Mouse (Mus musculus) brown adipose tissue, adult 24 weeks (tissue): Measurements from ENCODE around the gene Gm11549. TPM values are rescaled to one million over a fixed set of nuclear protein-coding genes. Genes with fewer than 3 reads are reported as not detected.

Experiments used
- H3K27ac ChIP-seq: fragments of 200-500 bp; replicated peaks from 2 replicates; pipeline ENCODE4 v1.5.1; 2012; ENCODE audit warnings: low read depth, mild to moderate bottlenecking, low read length
- H3K4me1 ChIP-seq: fragments of 200-500 bp; 2 replicates; pipeline ENCODE4 v1.6.1; 2012; ENCODE audit warnings: low read length, mixed read lengths; ENCODE audit not compliant: control insufficient read depth, insufficient read depth, insufficient read length
- H3K4me3 ChIP-seq: fragments of 200-500 bp; 2 replicates; pipeline ENCODE4 v1.5.1; 2012; ENCODE audit warnings: low read depth, mild to moderate bottlenecking, low read length, moderate library complexity; ENCODE audit not compliant: insufficient read depth
- polyA plus RNA-seq: library from polyadenylated mRNA; stranded (reverse); fragments of >200 nt; gene quantifications from 2 replicates; pipeline ENCODE4 v1.2.4, GENCODE M21; 2012; ENCODE audit not compliant: missing spikeins, insufficient read depth, insufficient read length

The Gm11549 gene
- polyA plus RNA-seq, 1 experiment: not detected

DNA sequence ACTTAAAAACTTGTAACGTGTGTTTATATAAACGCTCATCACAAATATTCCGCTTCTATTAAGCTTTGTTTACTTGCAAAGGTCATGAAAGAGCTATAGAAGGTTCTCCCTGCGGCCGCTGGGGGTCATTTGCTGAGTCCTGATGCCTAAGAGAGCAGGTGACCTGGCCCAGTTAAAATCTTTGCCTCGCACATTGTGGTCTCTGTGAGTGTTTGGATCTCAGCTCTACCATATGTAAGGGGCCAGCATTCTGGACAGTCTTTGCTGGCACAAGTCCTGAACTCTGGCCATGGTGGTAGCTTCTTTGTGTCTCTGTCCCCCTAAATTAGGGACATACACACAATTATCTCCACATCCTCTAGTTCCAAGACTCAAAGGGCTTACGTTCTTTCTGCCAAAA, 11.1 kb upstream of the Gm11549 start:
- peaks cover 7% of the 10 kb centered on the region; the same call in 1 of the 2 replicates for H3K4me1 ChIP-seq
- 0 out of 2 replicates have a peak overlapping the region, but pooled peaks have one; percentile 0 for H3K4me3 ChIP-seq
- no peak overlapping the region for H3K27ac ChIP-seq

DNA sequence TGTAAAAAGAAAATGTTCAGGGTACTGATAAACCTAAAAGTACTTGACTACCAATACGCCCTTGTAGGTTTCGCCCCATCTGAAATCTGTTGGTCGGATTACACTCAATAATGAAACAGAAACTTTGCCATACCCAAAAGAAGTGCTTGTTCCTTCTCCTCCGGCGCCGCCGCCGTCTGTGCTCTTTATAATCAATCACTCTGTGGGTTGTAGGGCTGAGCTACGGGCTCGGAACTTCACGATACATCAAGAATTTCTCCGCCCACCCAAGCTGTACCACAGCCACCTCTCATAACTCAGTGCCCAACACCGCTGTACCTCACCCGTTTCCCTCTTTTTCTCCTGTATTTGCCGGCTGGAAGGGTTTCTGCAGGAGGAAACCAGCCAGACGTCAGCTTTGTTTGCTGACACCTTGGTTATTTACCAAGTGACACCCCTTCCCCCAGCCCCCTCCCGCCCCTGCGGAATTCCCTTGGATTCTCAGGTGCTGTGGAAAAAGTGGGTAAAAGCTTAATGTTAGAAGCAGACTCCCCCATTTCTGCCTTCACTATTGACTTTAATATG, 10.4 kb upstream of the Gm11549 start:
- H3K27ac ChIP-seq: no peak overlapping the region
- H3K4me1 ChIP-seq: peaks cover 7% of the 10 kb centered on the region; the same call in 1 of the 2 replicates
- H3K4me3 ChIP-seq: peak overlapping the region; percentile 61

DNA sequence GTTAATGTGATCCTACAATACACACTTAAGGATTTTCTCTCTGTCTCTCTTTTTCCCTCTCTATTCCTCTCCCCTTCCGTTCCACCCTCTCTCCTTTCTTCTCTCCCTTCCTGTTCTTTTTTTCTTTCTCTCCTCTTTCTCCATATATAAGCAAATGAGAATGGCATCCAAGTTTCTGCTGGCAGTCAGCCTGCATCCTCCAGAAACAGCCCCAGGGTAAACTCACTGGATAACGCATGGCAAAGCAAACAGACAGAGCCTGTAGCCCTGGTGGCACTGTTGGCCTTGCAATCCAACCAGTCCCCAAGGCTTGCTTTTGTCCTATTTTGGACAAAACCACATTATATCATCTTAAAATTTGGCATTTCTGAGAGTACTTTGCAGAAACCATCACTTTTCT, 9.6 kb upstream of the Gm11549 start:
- Histone ChIP-seq H3K4me1 (peaks cover 7% of the 10 kb centered on the region; the same call in 1 of the 2 replicates), H3K27ac (no peak overlapping the region), H3K4me3 (no peak overlapping the region)

DNA sequence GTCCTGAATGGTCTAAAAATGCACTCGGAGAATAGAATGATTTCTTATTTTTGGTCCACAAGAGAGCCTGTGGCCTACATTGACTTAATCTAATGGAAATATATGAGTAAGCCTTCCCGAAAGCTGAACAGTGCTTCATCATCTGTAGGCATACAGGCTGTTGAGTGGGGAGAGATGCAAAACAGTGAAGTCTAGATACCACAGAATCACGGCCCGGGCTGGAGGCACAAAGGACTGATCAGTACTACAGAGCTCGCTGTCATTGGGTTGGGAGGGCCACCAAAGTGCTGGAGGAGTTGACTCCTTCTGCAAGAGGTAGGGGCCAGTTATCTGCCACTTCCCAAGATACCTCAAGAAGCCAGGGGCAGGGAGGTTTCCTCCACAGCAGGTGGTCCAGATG, 9.2 kb upstream of the Gm11549 start:
- peaks cover 7% of the 10 kb centered on the region; the same call in 1 of the 2 replicates for H3K4me1 ChIP-seq
- H3K4me3 ChIP-seq: no peak overlapping the region
- H3K27ac ChIP-seq: no peak overlapping the region

DNA sequence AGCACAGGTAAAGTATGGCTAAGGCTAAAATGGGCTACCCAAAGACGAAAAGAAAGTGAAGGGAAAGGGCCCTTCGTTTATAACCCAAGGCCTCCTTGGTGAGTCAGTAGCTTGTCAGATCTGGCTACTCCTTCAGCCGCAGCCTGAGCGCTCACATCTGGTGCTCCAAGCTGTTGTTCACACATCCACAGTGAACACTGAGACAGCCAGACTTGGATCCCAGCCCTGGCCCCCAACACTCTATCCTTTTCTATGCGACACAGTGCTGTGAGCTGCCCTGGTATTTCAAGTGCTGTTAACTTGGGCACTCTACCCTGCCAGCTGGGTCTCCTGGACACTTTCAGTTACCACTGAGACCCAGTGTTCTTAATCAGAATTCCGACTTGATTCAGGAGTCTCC, 8.7 kb upstream of the Gm11549 start:
- peaks cover 7% of the 10 kb centered on the region; the same call in 1 of the 2 replicates for H3K4me1 ChIP-seq
- no peak overlapping the region for H3K4me3 ChIP-seq

DNA sequence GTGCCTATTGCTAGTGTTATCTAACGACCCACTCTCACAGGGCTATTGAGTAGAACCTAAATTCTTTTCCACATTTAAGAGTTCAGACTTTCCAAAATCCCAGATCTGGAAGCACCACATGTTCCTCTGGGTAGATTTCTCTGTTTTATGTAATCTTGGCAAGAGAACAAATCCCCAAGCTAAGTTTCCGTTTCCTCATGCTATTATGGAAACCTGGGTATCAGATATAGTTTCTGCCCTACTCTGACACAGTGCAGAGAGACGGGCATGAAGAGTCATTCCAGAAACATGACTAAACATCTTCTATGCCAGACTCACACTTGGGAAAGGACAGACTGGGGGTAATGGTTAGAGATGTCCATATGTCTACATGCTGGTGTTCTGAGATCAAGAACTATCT, 2.9 kb upstream of the Gm11549 start:
- Histone ChIP-seq H3K4me1 (peaks cover 2% of the 10 kb centered on the region), H3K4me3 (no peak overlapping the region), H3K27ac (no peak overlapping the region)

More for the DNA sequence above, 8.7 kb upstream of the Gm11549 start:
- H3K27ac ChIP-seq: no peak overlapping the region

DNA sequence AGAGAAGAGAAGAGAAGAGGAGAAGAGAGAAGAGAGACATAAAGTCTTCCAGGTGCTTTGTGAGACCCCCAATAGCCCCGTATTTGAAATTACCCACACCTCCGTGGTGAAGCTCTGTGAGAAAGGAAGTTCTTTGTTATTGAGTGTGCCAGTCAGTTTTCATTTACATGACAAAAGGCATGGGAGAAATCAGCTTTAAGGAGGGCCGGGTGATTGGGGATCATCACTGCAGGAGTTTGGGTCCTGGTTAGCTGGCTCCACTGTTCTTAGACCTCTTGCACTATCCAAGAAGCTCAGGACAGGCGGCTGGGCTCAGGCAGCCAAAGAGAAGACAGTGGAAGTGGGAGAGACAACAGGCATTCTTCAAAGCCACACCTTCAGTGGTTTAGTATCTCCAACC, 524 bp upstream of the Gm11549 start:
- H3K4me3 ChIP-seq: no peak overlapping the region
- H3K4me1 ChIP-seq: peaks cover 2% of the 10 kb centered on the region
- H3K27ac ChIP-seq: no peak overlapping the region

DNA sequence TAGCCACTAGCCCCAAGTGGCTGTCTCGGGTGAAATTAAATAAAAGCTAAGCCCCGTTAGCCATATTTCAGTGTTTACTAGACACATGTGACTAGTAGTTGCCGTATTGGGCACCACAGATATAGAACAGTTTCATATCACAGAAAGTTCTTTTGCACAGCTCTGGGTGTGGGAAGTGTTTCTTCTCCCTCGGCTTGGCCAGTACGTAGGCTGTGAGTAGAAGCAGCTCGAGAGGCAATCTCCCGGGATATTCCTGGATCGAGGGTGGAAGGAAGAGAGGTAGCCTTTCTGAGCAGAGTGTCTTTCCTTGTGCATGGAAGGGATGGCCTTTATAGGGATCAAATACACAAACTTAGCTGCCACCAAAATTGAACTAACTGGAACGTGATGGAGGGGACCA, 5.4 kb downstream of the Gm11549 start:
- Histone ChIP-seq H3K4me3 (no peak overlapping the region), H3K27ac (no peak overlapping the region), H3K4me1 (no peaks in the 10 kb centered on the region; the same call in 1 of the 2 replicates)

DNA sequence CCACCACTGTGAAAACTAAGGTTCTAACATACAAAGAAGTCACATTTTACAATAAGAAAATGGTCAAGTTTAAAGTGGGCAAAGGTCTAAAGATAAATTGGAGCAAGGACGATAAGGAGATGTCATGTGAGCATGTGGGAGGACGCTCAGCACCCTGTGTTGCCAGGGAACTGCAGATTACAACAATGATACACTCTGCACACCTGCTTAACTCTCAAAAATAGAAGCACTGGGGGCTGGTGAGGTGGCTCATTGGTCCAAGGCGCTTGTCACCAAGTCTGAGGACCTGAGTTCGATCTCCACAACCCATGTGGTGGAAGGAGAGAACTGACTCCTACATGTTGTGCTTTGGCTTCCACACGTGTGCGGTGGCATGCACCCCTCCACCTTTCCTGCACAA, 10.1 kb downstream of the Gm11549 start:
- no peak overlapping the region for H3K4me3 ChIP-seq
- no peak overlapping the region for H3K27ac ChIP-seq
- no peaks in the 10 kb centered on the region for H3K4me1 ChIP-seq

DNA sequence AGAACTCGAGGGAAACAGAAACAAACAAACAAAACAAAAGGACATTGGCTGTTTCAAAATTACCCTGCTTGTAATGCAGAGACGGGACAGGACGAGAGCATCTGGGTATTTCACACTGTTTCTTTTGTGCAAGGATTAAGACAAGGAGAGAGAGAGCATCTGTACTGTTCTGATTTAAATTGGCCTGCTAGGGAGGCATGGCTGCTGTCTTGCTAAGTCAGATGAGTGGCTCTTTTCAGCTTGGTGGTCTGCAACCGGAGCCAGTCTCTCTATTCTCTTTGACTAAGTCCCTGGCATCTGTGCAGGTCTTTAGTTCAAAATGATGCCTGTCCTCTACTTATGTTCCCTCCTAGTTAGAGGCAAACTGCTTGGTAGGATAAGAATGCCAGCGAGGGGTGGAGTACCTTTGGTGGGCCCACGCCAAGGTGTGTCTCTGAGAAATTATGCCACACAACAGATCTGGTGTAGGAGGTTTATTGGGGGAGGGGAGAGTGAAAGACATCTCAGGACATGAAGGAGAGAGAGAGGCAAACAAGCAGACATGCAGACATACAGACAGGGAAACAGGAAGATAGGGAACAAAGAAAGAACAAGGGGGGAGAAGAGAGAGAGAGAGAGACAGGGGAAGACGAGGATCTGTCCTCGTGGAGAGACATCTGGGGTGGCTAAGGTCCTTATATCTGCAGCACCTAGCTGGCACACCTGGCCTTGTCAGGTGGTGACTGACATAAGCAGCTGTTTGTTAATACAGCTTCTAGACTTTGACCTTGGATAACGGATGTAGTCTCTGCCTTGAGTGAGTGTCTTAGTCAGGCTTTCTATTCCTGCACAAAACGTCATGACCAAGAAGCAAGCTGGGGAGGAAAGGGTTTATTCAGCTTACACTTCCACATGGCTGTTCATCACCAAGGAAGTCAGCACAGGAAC, 15.5 kb downstream of the Gm11549 start:
- Histone ChIP-seq H3K4me1 (no peaks in the 10 kb centered on the region), H3K4me3 (no peak overlapping the region), H3K27ac (no peak overlapping the region)

DNA sequence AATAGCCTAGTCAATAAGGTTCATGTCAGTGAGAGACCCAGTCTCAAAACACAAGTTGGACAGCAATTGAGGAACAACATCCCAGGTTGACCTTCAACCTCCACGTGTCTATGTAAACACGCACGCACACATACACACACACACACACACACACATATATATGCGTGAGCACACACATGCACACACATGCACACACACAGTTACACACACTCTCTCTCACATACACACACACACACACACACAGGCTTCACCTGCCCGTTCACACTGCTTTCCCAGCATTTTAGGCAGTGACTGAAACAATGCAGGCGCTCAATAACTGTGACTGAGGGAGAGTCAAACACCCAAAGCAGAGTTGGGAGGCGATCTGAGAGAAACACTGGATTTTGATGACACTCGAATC, 16.3 kb downstream of the Gm11549 start:
- Histone ChIP-seq H3K27ac (no peak overlapping the region), H3K4me1 (no peaks in the 10 kb centered on the region), H3K4me3 (no peak overlapping the region)

DNA sequence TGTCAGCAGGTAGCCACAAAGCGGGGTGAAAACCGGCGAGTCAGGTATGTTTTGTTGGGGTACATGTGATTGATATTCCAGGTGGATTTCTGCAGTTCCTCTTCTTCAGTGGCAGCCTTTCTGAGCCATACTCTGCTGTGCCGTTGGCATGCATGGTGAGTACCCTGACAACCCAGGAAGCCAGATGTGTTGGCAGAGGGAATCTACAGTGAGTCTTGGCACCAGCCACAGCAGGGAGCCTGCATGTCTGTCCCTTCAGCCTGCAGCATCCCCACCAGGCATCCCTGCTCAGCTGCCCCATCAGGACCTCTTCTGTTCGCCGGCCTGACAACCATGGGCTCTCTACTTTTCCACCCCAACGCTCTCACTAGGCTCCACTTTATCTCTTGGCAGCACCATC, 20.1 kb downstream of the Gm11549 start:
- Histone ChIP-seq H3K27ac (no peak overlapping the region), H3K4me3 (no peak overlapping the region), H3K4me1 (no peaks in the 10 kb centered on the region)

DNA sequence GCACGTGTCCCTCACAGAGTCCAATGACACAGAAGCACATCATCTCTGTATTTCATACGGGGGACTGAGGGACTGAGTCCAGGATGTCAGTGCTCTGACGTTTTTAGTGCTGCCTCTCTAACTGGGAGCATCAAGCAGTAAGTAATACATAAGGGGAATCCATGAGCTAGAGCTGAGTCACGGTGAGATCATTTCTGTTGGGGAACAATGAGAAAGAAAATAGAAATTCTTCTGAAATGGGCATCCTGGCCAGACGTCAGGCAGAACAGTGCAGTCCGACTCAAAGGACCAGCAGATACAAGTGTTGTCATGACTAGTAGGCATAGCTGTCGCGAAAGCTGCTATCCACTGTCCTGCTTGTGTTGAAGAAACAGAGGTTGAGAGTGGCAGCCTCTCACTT, 20.6 kb downstream of the Gm11549 start:
- H3K4me1 ChIP-seq: no peaks in the 10 kb centered on the region
- no peak overlapping the region for H3K4me3 ChIP-seq
- H3K27ac ChIP-seq: no peak overlapping the region

DNA sequence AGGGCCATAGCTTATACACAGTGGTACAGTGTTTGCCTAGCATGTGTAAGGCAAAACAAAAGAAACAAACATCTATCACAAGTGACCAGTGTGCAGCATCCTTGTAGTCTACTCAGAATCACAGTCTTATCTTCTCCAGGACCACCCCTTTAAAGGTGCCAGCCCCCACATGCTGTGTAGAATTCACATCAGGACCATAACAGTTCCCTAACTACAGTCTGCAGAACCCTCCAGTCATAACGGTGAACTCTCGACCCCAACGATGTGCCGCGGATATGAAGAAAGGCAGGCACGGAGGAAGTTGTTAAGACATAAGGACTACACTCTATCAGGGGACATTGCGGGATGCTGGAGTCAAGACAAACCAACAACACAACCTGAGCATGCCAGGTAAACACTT, 22.2 kb downstream of the Gm11549 start:
- no peaks in the 10 kb centered on the region for H3K4me1 ChIP-seq
- no peak overlapping the region for H3K27ac ChIP-seq
- H3K4me3 ChIP-seq: no peak overlapping the region

DNA sequence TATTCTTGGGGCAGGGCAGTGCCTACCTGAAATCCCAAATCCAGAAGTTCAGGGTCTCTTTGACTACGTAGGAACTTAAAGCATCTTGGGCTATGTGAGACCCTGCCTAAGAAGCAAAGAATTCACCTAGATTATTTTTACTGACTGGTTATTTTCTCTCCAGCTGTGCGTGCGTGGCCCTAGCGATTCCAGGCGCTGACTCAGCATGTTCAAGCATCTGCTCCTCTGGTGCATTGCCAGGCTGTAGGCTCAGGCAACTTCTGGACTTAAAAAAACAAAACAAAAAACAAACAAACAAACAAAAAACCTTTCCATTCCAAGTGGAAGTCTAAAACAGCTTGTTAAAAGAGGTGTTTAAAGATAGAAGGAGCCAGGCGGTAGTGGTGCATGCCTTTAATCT, 23.4 kb downstream of the Gm11549 start:
- Histone ChIP-seq H3K27ac (no peak overlapping the region), H3K4me3 (no peak overlapping the region), H3K4me1 (no peaks in the 10 kb centered on the region)

DNA sequence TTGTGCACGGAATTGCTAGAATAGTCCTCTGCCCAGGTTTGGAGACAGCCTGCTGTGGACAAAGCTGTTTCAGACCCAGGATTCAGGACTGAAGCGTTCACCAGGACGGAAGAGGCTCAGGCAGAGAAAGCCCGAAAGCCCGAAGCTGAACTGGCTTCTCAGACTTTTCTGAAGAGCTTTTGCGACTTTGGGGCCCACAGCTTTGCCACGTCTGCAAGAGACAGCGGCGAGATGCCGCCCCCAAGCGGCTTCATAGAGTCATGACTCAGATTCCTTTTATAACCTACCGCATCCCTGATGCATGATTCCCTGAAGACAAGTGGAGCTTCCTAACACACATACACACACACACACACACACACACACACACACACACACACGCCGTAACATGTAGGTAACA, 24.9 kb downstream of the Gm11549 start:
- H3K27ac ChIP-seq: no peak overlapping the region
- no peak overlapping the region for H3K4me3 ChIP-seq
- no peaks in the 10 kb centered on the region for H3K4me1 ChIP-seq
